Mouse (Mus musculus) embryo, embryonic 9.5 days (tissue): ENCODE measurements around the gene Nlrc3.
"Not testable (repeated sequence)": the region's sequence is repeated elsewhere in the genome, so short reads cannot be mapped to it uniquely, and the experiment has no call there.

Experiments
- DNase-seq: peaks from one replicate; pipeline ENCODE4 v3.0.0-alpha.2; 2017; ENCODE audit errors: extremely low spot score

The Nlrc3 gene

DNA sequence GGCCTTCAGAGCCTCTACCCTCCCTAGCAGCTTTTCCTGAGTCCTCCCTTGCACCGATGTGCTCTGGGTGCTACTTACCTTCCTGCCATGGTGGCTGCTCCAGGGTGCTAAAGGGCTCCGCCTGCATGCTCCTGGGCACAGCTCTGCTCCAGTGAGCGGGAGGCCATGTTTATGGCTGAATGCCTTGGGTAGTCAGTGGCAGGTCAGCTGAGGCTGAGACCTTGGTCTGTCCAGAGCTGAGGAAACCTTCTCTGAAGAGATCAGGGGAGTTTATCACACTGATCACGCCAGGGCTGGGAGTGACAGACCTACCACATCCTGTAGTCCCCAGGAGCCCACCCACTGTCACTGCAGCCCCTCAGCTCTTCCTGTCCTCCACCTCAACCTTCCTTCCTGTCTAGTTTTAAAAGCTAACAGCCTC is at the start of gene Nlrc3:
Nlrc3 (minus strand) TSS at position 382 of the 421 bp plus-strand sequence.
- DNase-seq, result no peak

DNA sequence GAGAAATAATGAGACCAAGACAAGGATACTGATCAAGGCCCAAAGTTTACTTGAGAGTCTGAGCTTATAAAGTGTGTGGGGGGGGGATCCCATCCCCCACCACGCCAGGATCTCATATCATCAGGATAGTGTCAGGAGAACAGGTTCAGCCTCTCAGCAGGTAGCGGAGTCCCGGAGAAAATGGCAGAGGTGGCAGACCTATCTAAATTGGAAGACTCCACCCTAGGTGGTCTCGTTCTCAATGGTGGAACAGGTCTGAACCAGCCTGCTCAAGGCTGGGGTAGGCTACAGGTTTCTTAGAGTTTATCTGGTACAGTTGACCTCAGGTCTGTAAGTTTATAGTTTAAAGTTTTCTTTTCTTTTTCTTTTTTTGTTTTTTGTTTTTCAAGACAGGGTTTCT is 46.3 kb upstream of the Nlrc3 start:
- no peak for DNase-seq

DNA sequence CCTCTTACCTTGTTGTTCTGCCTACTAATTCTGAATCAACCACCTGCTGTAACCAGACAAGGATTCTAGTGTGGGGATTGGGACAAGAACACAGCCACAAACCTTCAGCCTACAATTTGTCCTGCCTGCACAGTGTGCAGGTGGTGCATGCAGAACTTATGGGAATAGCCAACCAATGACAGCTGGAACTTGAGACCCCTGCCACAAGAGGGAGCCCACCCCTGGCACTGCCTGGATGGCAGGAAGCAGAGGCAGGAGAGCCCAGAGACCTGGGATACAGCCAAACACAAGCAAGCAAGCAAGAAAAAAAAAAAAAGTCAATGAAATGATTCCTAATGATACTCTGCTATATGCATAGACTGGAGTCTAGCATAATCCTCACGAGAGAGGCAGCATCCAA is 44.8 kb upstream of the Nlrc3 start:
- no peak for DNase-seq

DNA sequence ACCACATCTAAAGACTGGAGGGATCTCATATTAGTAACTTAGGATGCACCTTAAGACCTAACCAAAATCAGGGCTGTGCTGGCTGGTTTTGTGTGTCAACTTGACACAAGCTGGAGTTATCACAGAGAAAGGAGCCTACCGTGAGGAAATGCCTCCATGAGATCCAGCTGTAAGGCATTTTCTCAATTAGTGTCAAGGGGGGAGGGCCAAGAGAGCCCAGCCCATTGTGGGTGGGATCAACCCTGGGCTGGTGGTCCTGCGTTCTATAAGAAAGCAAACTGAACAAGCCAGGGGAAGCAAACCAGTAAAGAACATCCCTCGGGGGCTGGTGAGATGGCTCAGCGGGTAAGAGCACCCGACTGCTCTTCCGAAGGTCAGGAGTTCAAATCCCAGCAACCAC is 41.0 kb upstream of the Nlrc3 start:
- DNase-seq, result not testable (repeated sequence)

DNA sequence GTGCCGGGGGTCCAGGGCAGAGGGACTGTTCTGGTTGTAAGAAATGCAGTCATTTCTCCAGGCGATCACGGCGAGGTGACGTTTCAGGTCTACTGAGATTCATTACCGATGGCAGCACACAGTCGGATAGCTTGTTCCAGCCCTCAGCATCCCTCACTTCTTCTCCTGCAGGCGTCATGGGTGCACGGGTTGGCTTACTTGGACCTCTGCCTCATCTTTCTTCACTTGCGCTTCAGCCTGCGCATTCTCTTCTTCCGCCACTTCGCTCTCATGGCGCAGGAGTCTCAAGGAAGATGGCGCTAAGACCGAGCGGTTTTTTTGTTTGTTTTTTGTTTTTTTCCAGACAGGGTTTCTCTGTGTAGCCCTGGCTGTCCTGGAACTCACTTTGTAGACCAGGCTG is 40.4 kb upstream of the Nlrc3 start:
- not testable (repeated sequence) for DNase-seq

DNA sequence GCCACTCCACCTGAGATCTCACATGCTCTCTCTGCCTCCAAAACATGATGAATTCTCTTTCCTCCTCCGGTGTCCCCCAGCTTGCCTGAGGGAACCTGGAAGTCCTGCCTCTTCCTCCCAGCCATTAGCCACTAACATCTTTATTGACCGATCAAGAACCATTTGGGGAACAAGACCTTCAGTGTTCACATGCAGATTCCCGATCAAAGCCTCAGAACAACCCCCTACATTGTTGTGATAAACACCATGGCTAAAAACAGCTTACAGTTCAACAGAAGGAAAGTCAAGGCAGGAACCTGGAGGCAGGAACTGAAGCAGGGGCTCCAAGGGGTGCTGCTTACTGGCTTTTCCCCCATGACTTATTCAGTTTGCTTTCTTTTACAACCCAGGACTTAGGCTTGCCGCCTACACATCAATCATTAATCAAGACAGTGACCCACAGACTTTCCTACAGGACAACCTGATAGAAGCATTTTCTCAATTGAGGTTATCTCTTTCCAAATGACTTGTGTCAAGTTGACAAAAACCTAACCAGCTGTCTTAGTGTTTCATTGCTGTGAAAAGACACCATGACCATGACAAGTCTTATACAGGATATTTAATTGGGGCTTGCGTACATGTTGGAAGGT is 37.7 kb upstream of the Nlrc3 start:
- DNase-seq, result no peak

DNA sequence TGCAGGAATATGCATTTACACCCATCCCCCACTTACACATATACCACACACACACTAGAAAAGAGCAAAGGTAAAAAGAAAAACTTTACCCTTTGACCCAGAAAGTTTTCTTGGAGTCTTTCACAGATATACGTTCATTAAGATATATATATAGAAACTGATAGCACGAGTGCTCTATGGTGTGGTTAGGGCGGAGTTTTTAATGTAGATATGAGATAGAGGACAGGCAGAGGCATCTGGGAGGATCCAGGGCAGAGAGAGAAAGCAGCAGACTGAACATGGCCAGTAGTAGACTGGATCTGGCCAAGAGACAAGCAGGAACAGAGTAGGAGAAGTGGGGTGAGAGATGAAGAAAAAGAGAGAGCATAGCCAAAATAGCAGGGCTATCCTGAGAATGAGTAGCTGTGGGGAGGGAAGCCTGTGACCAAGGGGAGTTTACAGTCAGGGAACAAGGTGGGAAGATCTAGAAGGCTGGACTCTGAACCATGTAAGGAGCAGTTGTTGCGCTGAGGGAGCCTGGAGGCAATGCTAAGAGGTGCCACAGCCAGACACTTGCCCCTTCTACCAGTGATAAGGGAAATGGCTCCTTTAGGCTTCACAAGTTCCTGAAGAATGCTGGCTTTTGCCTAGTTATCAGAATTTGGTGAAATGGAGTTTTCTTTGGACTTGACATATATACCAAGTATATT is 36.6 kb upstream of the Nlrc3 start:
- no peak for DNase-seq

DNA sequence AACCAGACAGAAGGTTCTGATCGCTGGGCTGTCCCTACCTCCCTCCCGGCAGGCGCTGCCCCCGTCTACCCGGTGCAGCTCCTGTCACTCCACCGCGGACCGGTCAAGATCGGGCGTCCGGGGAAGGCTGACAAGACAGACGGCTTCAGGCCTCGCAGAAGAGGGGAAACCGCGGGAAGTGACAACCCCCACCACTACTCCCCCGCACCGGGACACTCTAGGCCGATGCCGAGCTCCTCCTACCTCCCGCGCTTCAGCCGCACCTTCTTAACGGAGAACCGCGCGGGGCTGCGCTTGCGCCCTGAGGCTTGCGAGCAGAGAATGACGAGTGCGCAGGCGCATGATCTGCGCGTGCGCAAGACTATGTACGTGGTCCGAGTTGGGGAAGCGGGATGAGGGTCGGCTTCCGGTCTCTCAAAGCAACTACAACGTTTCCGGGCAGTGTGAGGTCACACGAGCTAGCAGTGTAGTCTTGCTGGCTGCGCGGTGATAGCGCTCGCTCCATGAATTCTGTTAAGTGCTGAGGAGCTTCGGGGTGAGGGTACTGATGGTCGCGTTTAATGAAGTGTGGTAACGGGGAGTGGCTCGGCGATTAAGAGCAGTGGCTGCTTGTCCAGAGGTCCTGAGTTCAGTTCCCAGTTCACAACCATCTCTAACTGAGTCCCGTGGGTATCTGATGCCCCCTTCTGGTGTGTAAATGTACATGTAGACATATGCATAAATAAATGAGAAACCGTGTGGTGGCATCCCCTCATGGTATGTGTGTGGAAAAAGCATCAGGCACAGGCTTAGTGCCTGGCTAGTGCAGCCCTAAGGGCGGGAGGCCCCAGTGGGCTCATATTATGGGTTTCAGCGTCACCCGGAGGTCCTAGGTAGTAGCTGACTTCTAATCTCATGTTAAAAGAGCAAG is 27.3 kb upstream of the Nlrc3 start, which contains the start of gene Slx4:
Slx4 (minus strand) TSS at position 282 of the 910 bp plus-strand sequence.
- DNase-seq, result peak; percentile 94

DNA sequence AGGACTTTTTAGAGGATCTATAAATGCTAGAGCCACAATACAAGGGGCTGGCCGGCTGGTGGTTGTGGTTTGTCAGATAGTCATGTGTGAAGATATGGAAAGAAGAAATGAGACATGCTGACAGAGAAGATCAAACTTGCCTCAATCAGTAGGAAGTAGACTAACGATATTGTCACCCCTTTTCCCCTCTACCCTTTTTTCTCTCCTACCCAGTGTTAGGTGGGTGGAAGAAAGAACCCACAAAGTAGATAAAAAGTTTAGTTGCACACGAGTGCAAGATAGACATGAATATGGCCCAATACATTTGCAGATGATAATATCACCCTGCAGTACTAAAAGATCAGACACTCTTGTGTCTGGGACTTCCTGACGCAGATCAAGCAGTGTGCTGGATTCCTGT is 12.0 kb upstream of the Nlrc3 start:
- DNase-seq, result no peak

DNA sequence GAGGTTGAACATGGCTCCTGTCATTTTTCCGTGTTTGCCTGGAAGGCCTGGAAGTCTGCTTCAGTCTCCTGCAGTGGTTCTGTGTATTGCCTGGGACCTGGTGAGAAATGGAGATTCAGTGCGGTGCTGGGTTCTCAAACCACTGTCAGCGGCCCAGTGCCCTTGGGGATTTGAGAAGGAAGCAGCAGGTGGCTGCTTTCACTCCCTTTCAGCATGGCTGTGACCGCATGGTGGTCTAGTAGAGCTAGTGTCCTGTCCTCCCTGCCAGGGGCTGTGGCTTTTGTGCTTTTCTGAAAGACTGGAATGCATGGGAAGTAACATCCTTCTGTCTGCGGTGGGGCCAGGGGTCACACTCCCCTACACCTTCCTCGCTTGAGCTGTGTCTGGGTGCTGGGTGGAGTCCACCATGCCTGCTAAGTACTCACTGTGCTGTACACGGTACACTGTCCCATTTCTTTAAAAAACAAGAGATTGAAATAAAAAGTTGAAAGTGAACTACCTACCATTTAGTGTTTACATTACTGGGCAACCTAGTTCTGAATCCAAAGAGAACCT is 6.8 kb upstream of the Nlrc3 start:
- DNase-seq, result no peak

DNA sequence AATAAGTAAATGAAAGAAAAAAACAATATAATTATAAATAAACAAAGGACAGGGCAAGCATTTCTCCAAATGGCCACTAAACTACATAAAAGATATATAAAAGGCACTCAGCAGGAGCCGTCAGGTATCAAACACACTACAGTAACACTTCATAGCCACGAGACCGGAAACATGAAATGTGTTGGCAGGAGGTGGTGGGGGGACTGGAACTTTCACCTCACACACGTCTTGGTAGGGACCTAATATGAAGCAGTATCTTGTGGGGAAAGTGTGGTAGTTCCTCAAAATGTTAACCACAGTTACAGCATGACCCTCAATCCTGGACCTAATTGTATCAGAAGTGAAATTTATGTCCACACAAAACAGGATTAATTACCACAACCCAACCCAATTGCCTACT is 5.7 kb upstream of the Nlrc3 start:
- DNase-seq, result no peak

DNA sequence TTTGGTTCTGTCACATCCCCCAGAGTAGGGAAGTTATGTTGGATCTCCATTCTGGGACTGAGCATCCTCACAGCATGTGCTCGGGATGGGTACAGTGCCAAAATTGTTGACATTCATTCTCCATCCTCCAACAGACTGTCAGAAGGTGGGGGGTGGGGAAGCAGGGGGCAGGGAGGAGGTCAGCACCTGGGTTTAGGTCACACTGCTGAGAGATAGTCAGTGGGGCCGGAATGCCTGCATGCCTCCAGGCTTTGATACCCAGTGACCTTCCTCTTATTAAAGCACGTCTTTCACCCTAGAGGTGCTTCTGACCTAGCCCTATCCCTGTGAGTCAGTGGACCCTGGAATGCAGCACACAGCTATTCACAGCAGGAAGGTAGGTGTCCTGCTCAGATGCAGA is 280 bp upstream of the Nlrc3 start:
- DNase-seq, result peak; percentile 14

DNA sequence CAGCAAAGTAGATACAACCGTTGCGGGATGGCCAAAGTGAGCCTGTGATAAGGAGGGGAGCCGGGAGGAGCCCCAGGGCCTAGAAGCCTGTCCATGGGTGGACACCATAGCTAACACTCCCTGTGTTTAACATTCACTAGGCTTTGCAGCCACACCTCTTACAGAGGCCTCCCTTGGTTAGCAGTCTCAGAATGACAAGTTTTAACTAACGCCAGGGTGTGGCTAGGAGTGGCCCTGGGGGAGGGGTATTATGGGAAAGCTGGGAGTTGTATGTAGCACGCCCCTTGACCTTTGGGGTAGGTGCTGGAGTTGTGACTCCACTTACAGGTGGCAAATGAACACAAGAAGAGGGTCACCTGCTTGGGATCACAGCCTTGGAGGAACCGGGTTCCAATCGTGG is 774 bp downstream of the Nlrc3 start:
- no peak for DNase-seq

DNA sequence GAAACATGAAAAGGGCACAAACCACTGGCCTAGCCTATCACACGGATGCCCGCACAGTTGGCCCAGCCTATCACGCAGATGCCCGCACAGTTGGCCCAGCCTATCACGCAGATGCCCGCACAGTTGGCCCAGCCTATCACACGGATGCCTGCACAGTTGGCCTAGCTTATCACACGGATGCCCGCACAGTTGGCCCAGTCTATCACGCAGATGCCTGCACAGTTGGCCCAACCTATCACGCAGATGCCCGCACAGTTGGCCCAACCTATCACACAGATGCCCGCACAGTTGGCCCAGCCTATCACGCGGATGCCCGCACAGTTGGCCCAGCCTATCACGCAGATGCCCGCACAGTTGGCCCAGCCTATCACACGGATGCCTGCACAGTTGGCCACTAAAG is 2.0 kb downstream of the Nlrc3 start:
- not testable (repeated sequence) for DNase-seq

DNA sequence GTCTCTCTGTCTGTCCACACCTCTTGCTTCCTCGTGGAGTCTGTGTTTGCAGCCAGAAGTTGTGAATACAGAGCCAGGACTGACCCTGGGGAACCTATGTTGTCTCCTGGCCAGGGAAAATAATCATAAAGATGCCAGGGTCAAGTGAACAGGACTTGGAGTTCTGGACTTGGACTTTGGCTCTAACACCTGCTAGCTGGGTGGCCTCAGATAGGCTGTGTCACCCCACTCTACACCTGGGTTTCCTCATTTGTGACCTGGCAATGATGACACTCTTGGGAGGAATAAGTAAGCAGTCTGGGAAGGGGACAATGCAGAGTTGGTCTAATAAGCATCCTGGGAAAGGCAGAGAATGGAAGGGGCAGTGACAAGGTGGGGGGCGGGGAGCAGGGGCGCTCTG is 10.9 kb downstream of the Nlrc3 start:
- DNase-seq, result no peak

DNA sequence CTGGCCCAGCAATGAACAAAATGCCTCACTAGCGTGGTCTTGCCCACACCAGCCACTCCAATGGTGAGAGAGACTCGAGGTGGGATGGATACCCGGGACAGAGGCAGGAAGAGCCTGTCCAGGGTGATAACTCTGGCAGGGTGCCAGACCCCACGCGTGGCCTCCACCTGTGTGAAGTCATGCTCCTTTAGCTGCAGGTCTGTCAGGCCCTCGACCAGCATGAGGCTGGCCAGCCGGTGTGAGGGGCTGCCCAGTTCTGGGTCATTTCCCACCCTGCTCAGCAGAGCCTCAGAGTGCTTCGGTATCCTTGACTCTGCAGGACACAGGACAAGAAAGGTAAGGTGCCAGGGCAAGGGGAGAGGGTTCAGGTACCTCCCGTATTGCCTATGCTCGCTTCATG is 11.4 kb downstream of the Nlrc3 start:
- DNase-seq, result no peak

DNA sequence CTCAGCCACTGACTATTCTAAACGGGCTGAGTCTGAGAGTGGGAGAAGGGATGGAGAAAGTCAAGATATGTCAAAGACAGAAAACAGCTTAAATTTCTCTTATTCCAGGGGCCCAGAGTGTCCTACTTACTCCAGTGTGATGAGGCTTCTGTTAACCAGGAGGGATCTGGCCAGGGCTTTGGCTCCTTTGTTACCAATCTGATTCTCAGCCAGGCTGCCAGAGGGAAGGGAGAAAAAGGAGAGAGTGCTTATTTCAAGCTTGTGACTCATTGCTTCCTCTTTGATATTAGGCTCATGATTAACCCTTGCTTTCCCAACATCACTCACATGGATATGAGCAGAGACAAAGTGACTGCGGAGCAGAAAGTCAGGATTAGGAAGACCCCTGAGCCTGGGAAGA is 17.2 kb downstream of the Nlrc3 start:
- DNase-seq, result no peak

DNA sequence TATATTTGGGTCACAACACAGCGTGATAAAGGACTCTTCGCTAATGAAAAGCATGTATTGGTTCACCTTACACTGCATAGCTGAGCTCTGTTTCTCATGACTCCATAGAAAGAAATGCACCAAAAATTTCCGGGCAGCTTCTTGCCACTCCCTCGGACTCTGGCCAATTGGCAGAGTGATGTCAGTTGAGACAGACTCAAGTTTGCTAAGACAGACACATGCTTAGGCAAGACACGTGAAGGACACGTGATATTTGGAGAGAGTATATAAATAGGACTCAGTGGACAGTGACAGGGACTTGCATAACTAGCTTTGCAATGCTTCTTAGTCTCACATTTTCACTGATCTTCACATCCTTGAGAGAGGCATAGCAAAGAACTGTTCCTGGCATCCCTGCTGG is 20.1 kb downstream of the Nlrc3 start:
- DNase-seq, result no peak

DNA sequence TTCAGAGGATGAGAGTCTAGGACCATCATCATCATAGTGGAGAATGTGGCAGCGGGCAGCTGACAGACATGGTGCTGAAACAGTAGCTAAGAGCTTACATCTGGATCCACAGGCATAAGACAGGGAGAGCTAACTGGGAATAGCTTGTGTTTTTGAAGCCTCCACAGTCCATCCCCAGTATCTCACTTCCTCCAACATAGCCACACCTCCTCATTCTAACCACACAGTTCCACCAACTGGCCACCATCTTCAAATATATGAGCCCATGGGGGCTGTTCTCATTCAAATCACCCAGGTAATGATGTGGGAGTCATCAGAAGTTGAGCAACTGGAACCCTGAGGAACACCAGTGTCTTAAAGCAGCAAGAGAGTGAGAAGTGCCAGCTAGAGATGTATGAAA is 25.3 kb downstream of the Nlrc3 start:
- DNase-seq, result no peak

DNA sequence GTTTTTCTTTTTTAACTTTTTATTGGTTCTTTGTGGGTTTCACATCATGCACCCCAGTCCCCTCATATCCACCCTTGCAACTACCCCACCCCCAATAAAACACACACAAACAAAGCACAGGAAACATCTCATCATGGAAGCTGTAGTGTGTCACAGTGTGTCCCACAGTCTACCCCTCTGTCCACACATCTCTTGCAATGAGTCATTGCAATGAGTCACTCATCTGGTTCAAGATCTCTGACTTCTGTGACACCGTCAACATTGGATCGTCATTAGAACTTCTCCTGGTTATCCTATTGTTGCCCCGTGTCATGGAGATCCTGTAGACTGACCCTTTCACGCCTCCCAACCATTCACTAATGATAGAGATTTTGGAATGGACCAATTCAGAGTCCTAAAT is 41.7 kb downstream of the Nlrc3 start:
- DNase-seq, result no peak

DNA sequence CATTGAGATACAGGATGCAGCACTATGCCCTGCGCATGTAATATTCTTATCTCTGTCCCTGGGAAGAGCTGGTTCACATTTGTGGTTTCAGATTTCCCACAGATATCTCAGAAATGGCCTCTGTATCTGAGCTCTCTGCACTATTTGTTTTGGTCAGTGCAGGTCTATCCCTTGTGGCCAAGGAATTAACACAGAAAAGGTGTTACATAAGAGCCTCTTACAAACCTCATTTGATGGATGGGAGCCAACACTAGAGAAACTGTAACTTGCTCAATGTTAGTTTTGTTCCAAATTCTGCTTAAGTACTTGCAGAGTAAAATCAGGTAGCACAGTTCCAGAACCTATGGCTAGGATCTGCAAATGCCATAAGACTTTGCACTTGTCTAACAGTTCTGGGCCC is 42.3 kb downstream of the Nlrc3 start:
- DNase-seq, result no peak

DNA sequence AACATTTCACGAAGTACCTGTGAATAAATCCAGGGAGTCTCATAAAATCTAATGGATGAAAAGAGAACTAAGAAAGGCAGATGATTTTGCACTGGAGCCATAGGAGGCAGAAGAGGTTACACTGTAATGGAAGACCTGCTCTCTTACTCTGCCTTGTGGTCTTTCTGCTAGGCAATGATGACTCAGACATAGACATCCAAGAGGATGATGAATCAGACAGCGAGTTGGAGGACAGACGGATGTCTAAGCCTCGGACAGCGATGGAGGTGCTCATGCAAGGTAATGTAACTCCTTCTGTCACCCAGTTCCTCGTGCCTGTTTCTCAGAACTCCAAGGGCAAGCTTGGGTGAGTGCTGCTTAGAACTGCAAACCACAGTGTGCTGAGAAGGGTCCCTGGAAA is 42.9 kb downstream of the Nlrc3 start:
- DNase-seq, result no peak
